Mouse (Mus musculus) forebrain, embryonic 16.5 days (tissue): ENCODE data around the gene Nme6. TPM values are rescaled to one million over a fixed set of nuclear protein-coding genes. Genes with fewer than 3 reads are reported as not detected.

ENCODE experiments used
- ATAC-seq: fragments of 200-750 bp; cut with Nextera tagmentation; 2 replicates; pipeline ENCODE4 v1.8.0; 2017; ENCODE audit warnings: mild to moderate bottlenecking, moderate library complexity
- H3K27ac ChIP-seq: fragments of 300-500 bp; sonication (generic); 2 replicates; pipeline ENCODE4 v1.5.1; 2014; ENCODE audit warnings: low read length, control low read depth
- H3K27me3 ChIP-seq: fragments of 300-500 bp; sonication (generic); replicated peaks from 2 replicates; pipeline ENCODE4 v1.6.1; 2014; ENCODE audit warnings: low read length; ENCODE audit not compliant: control insufficient read depth, insufficient read depth
- H3K36me3 ChIP-seq: fragments of 300-500 bp; sonication (generic); 2 replicates; pipeline ENCODE4 v1.6.1; 2014; ENCODE audit not compliant: control insufficient read depth, insufficient read depth
- H3K4me1 ChIP-seq: fragments of 300-500 bp; sonication (generic); replicated peaks from 2 replicates; pipeline ENCODE4 v1.6.1; 2014; ENCODE audit warnings: low read length; ENCODE audit not compliant: control insufficient read depth, insufficient read depth
- H3K4me2 ChIP-seq: fragments of 300-500 bp; sonication (generic); 2 replicates; pipeline ENCODE4 v1.6.1; 2014; ENCODE audit warnings: mild to moderate bottlenecking, low read length, control low read depth
- H3K4me3 ChIP-seq: fragments of 300-500 bp; sonication (generic); replicated peaks from 2 replicates; pipeline ENCODE4 v1.5.1; 2014; ENCODE audit warnings: mild to moderate bottlenecking, low read length, control low read depth
- H3K9ac ChIP-seq: fragments of 300-500 bp; sonication (generic); replicated peaks from 2 replicates; pipeline ENCODE4 v1.6.1; 2014; ENCODE audit warnings: low read depth, low read length, control low read depth
- H3K9me3 ChIP-seq: fragments of 300-500 bp; sonication (generic); 2 replicates; pipeline ENCODE4 v1.6.1; 2016; ENCODE audit warnings: low read length; ENCODE audit not compliant: control insufficient read depth
- WGBS: fragments of 180-500 bp; shearing (Covaris S2); extraction: QIAGEN DNeasy Blood & Tissue Kit; methylation state at CpG from one replicate; pipeline ENCODE4 v1.1.7; 2014; 5-methylcytosine and 5-hydroxymethylcytosine counted together
- microRNA-seq: library from miRNA; unstranded; fragments of <30 nt; microRNA quantifications from one replicate; pipeline ENCODE4, GENCODE M21; 2017
- polyA plus RNA-seq: library from polyadenylated mRNA; unstranded; fragments of >200 nt; fragmentation: Nextera tagmentation; extraction: Ambion mirVana; gene quantifications from 2 replicates; pipeline ENCODE4 v1.2.1, GENCODE M21; 2015

The Nme6 gene
- polyA plus RNA-seq, 1 experiment from 2014 or later = 68.4 TPM

- H3K9me3 ChIP-seq = no peaks in the 10 kb centered on the region
- peaks cover 14% of the 10 kb centered on the region for H3K4me1 ChIP-seq
- no peak overlapping the region for H3K9ac ChIP-seq
- ATAC-seq = no peak
- peaks cover 35% of the 10 kb centered on the region for H3K36me3 ChIP-seq
- WGBS = 100% methylated on average over 1 of the region's 1 CpGs
- no peak overlapping the region for H3K27ac ChIP-seq
- H3K27me3 ChIP-seq = no peaks in the 10 kb centered on the region
- no peak overlapping the region for H3K4me2 ChIP-seq
- no peak overlapping the region for H3K4me3 ChIP-seq
These were observed 46.8 kb downstream of the Nme6 start for GRCm38 (mm10) chr9:109879305-109879704.

GRCm38 (mm10) chr9:109886259-109886658 lies 53.7 kb downstream of the Nme6 start:
- no peaks in the 10 kb centered on the region for H3K9me3 ChIP-seq
- no peak overlapping the region for H3K27ac ChIP-seq
- H3K4me1 ChIP-seq = no peaks in the 10 kb centered on the region
- no peak overlapping the region for H3K4me2 ChIP-seq
- 85% methylated on average over 4 of the region's 4 CpGs for WGBS
- peaks cover 58% of the 10 kb centered on the region for H3K36me3 ChIP-seq
- no peak for ATAC-seq
- H3K9ac ChIP-seq = no peak overlapping the region
- H3K27me3 ChIP-seq = no peaks in the 10 kb centered on the region
- no peak overlapping the region for H3K4me3 ChIP-seq

DNA sequence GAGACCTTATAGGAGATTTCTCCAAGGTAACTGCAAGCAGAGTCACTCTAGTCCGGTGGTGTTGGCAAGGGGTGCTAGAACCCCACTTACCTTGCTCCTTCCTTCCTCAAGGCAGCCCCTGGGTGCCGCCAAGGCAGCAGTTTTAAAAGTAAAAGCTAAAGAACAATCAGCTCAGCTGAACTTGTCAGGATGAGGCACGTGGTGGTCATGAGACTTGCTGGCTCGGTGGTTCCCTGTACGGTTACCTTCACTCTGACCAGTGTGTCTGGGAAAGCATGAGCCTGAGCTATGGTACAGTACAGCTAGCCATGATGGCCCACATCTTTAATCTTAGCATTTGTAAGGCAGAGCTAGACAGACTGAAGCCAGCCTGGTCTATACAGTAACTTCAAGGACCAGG lies 54.8 kb downstream of the Nme6 start:
- Histone ChIP-seq H3K9me3 (no peaks in the 10 kb centered on the region), H3K36me3 (peaks cover 65% of the 10 kb centered on the region), H3K27me3 (no peaks in the 10 kb centered on the region), H3K4me1 (no peaks in the 10 kb centered on the region), H3K4me3 (no peak overlapping the region), H3K4me2 (no peak overlapping the region), H3K27ac (no peak overlapping the region), H3K9ac (no peak overlapping the region)
- WGBS = 92% methylated on average over 5 of the region's 5 CpGs
- no peak for ATAC-seq

- Histone ChIP-seq H3K4me3 (no peak overlapping the region), H3K27ac (no peak overlapping the region), H3K27me3 (no peaks in the 10 kb centered on the region), H3K9me3 (no peaks in the 10 kb centered on the region), H3K36me3 (peaks cover 49% of the 10 kb centered on the region), H3K9ac (no peak overlapping the region), H3K4me2 (no peak overlapping the region), H3K4me1 (0 out of 2 replicates have a peak, but pooled peaks cover 4% of the 10 kb centered on the region)
- no peak for ATAC-seq
- WGBS = 93% methylated on average over 8 of the region's 8 CpGs
These were observed 59.0 kb downstream of the Nme6 start for GRCm38 (mm10) chr9:109891501-109891900.

Small RNA genes within 50 kb of the gene (microRNA-seq; reads per million reads assigned to microRNA genes)
- 1.5 reads per million for gene Mir7089

Other genes with a start within 250 kb of the Nme6 start
- gene Fbxw24, start 206.7 kb upstream of the Nme6 start, polyA plus RNA-seq = 0.27 TPM in 1 of 2 replicates, not detected in the other
- not detected in 2 replicates for gene Fbxw25, start 168.1 kb upstream of the Nme6 start, polyA plus RNA-seq
- gene Fbxw18, start 130.0 kb upstream of the Nme6 start, polyA plus RNA-seq = not detected in 2 replicates
- not detected in 2 replicates for gene Fbxw26, start 86.7 kb upstream of the Nme6 start, polyA plus RNA-seq
- not detected in 2 replicates for gene Fbxw27, start 42.1 kb upstream of the Nme6 start, polyA plus RNA-seq
- not detected in 2 replicates for gene Spink8, start 20.5 kb upstream of the Nme6 start, polyA plus RNA-seq
- 0.57 TPM in 1 of 2 replicates, not detected in the other for gene Camp, start 16.9 kb downstream of the Nme6 start, polyA plus RNA-seq
- gene Cdc25a, start 42.8 kb downstream of the Nme6 start, polyA plus RNA-seq = 16.1 and 20.1 TPM in 2 replicates
- 137 and 144 TPM in 2 replicates for gene Map4, start 98.7 kb downstream of the Nme6 start, polyA plus RNA-seq